Mouse (Mus musculus) NIH3T3 (cell line): ENCODE data around the gene Syna.
A peak's percentile ranks its signal among the peaks of the same experiment; 100 is the strongest.

Source experiments
- DNase-seq: peaks from one replicate; pipeline ENCODE4 v3.0.0-alpha.2; 2012; ENCODE audit warnings: low read depth

Gene Syna

GRCm38 (mm10) chr5:134567445-134567844 lies 7.5 kb upstream of the Syna start:
- no peak for DNase-seq

- no peak for DNase-seq
Measured at GRCm38 (mm10) chr5:134565696-134566095, 5.7 kb upstream of the Syna start.

- no peak for DNase-seq
Measured at GRCm38 (mm10) chr5:134564272-134564671, 4.3 kb upstream of the Syna start.

GRCm38 (mm10) chr5:134560450-134561171 lies 640 bp upstream of the Syna start:
- DNase-seq, result no peak

- DNase-seq, result peak; percentile 82
Measured at GRCm38 (mm10) chr5:134555463-134556164, 4.4 kb downstream of the Syna start.

GRCm38 (mm10) chr5:134553951-134554546 lies 5.9 kb downstream of the Syna start:
- no peak for DNase-seq

- DNase-seq, result peak; percentile 99
Measured at GRCm38 (mm10) chr5:134552110-134552972, 7.6 kb downstream of the Syna start, which contains the start of gene Clip2. Gene Clip2, minus strand, starts transcription at chr5:134552434.

GRCm38 (mm10) chr5:134551233-134552109 lies 8.5 kb downstream of the Syna start:
- peak; percentile 73 for DNase-seq

GRCm38 (mm10) chr5:134550836-134551232 lies 9.1 kb downstream of the Syna start:
- DNase-seq, result no peak

- no peak for DNase-seq
Measured at GRCm38 (mm10) chr5:134549640-134550168, 10.3 kb downstream of the Syna start.

GRCm38 (mm10) chr5:134548306-134548705 lies 11.7 kb downstream of the Syna start:
- no peak for DNase-seq

GRCm38 (mm10) chr5:134546790-134547189 lies 13.2 kb downstream of the Syna start:
- DNase-seq, result no peak

GRCm38 (mm10) chr5:134545242-134545629 lies 14.7 kb downstream of the Syna start:
- DNase-seq, result peak; percentile 33

GRCm38 (mm10) chr5:134544516-134545241 lies 15.3 kb downstream of the Syna start:
- DNase-seq, result peak; percentile 62

GRCm38 (mm10) chr5:134541640-134542039 lies 18.3 kb downstream of the Syna start:
- no peak for DNase-seq

- DNase-seq, result peak; percentile 18
Measured at GRCm38 (mm10) chr5:134540881-134541280, 19.1 kb downstream of the Syna start.

GRCm38 (mm10) chr5:134539891-134540290 lies 20.1 kb downstream of the Syna start:
- peak; percentile 82 for DNase-seq

- DNase-seq, result no peak
Measured at GRCm38 (mm10) chr5:134536036-134536435, 23.9 kb downstream of the Syna start.

- no peak for DNase-seq
Measured at GRCm38 (mm10) chr5:134532417-134532816, 27.6 kb downstream of the Syna start.

GRCm38 (mm10) chr5:134531585-134531984 lies 28.4 kb downstream of the Syna start:
- no peak for DNase-seq
